Mouse (Mus musculus) forebrain, postnatal 0 days (tissue): ENCODE results near the gene Gfpt2. TPM values are rescaled to one million over a fixed set of nuclear protein-coding genes. Genes with fewer than 3 reads are reported as not detected.
"Not testable (repeated sequence)": the region's sequence is repeated elsewhere in the genome, so short reads cannot be mapped to it uniquely, and the experiment has no call there.

Source experiments
- ATAC-seq: fragments of 200-750 bp; cut with Nextera tagmentation; 2 replicates; pipeline ENCODE4 v1.8.0; 2017; ENCODE audit warnings: mild to moderate bottlenecking, moderate library complexity
- DNase-seq: peaks from one replicate; pipeline ENCODE4 v3.0.0-alpha.2; 2015
- H3K27ac ChIP-seq: fragments of 300-500 bp; sonication (generic); 2 replicates; pipeline ENCODE4 v1.5.1; 2014; ENCODE audit warnings: low read depth, mild to moderate bottlenecking, antibody characterized with exemption, low read length, moderate library complexity, mixed read lengths
- H3K27me3 ChIP-seq: fragments of 300-500 bp; sonication (generic); 2 replicates; pipeline ENCODE4 v1.6.1; 2014; ENCODE audit warnings: mild to moderate bottlenecking, low read length, mixed read lengths; ENCODE audit not compliant: insufficient read depth
- H3K36me3 ChIP-seq: fragments of 300-500 bp; sonication (generic); 2 replicates; pipeline ENCODE4 v1.6.1; 2014; ENCODE audit warnings: mild to moderate bottlenecking, moderate library complexity; ENCODE audit not compliant: insufficient read depth
- H3K4me1 ChIP-seq: fragments of 300-500 bp; sonication (generic); 2 replicates; pipeline ENCODE4 v1.6.1; 2014; ENCODE audit warnings: antibody characterized with exemption; ENCODE audit not compliant: insufficient read depth
- H3K4me2 ChIP-seq: fragments of 300-500 bp; sonication (generic); 2 replicates; pipeline ENCODE4 v1.6.1; 2014; ENCODE audit warnings: low read depth, mild to moderate bottlenecking, moderate library complexity
- H3K4me3 ChIP-seq: fragments of 300-500 bp; sonication (generic); 2 replicates; pipeline ENCODE4 v1.5.1; 2014; ENCODE audit warnings: low read depth, low read length, mixed read lengths
- H3K9ac ChIP-seq: fragments of 300-500 bp; sonication (generic); 2 replicates; pipeline ENCODE4 v1.6.1; 2014; ENCODE audit warnings: mild to moderate bottlenecking
- H3K9me3 ChIP-seq: fragments of 300-500 bp; sonication (generic); 2 replicates; pipeline ENCODE4 v1.6.1; 2016; ENCODE audit warnings: low read length
- CTCF ChIP-seq: sonication (generic); IDR thresholded peaks from 2 replicates; pipeline ENCODE4 v1.5.1; 2016; ENCODE audit warnings: antibody characterized with exemption, control low read depth, low read depth
- WGBS: fragments of 180-500 bp; shearing (Covaris S2); extraction: QIAGEN DNeasy Blood & Tissue Kit; methylation state at CpG from one replicate; pipeline ENCODE4 v1.1.7; 2014; 5-methylcytosine and 5-hydroxymethylcytosine counted together
- polyA plus RNA-seq: library from polyadenylated mRNA; unstranded; fragments of >200 nt; fragmentation: Nextera tagmentation; extraction: Ambion mirVana; gene quantifications from 2 replicates; pipeline ENCODE4 v1.2.1, GENCODE M21; 2015
- total RNA-seq: library from RNA; depleted of rRNA; stranded (reverse); fragments of >200 nt; gene quantifications from 2 replicates; pipeline ENCODE4 v1.2.3, GENCODE M21; 2014

The Gfpt2 gene
- total and polyA plus RNA-seq, 2 experiments from 2014 or later = 5.5 to 7.4 TPM

- 2% methylated on average over 44 of the region's 45 CpGs for WGBS
- H3K27ac ChIP-seq = peak overlapping the region; percentile 35; the same call in 1 of the 2 replicates
- H3K9ac ChIP-seq = peak overlapping the region; percentile 73
- H3K9me3 ChIP-seq = no peaks in the 10 kb centered on the region
- no peaks in the 10 kb centered on the region for H3K36me3 ChIP-seq
- H3K4me1 ChIP-seq = 0 out of 2 replicates have a peak, but pooled peaks cover 8% of the 10 kb centered on the region
- H3K4me3 ChIP-seq = peak overlapping the region; percentile 64
- ATAC-seq = peak; percentile 2; the same call in 1 of the 2 replicates
- peak overlapping the region; percentile 90 for H3K4me2 ChIP-seq
- no peak for TF ChIP-seq CTCF
- no peaks in the 10 kb centered on the region for H3K27me3 ChIP-seq
- DNase-seq = no peak
Observed at GRCm38 (mm10) chr11:49794342-49795144, 565 bp downstream of the Gfpt2 start.

GRCm38 (mm10) chr11:49798931-49799330 lies 5.0 kb downstream of the Gfpt2 start:
- DNase-seq (no peak), ATAC-seq (no peak)
- H3K27ac ChIP-seq = no peak overlapping the region
- TF ChIP-seq CTCF = no peak
- H3K9ac ChIP-seq = no peak overlapping the region
- H3K9me3 ChIP-seq = no peaks in the 10 kb centered on the region
- no peak overlapping the region for H3K4me2 ChIP-seq
- H3K27me3 ChIP-seq = no peaks in the 10 kb centered on the region
- WGBS = 90% methylated on average over 6 of the region's 6 CpGs
- H3K4me3 ChIP-seq = no peak overlapping the region
- no peaks in the 10 kb centered on the region for H3K36me3 ChIP-seq
- 0 out of 2 replicates have a peak, but pooled peaks cover 21% of the 10 kb centered on the region for H3K4me1 ChIP-seq

- ATAC-seq (no peak; the same call in 1 of the 2 replicates), DNase-seq (no peak)
- Histone ChIP-seq H3K4me2 (no peak overlapping the region), H3K4me1 (0 out of 2 replicates have a peak, but pooled peaks cover 16% of the 10 kb centered on the region), H3K9ac (no peak overlapping the region), H3K36me3 (peaks cover 5% of the 10 kb centered on the region; the same call in 1 of the 2 replicates), H3K4me3 (no peak overlapping the region), H3K9me3 (no peaks in the 10 kb centered on the region), H3K27ac (no peak overlapping the region), H3K27me3 (no peaks in the 10 kb centered on the region)
- TF ChIP-seq CTCF = no peak
- 49% methylated on average over 4 of the region's 4 CpGs for WGBS
Observed at GRCm38 (mm10) chr11:49801516-49801915, 7.5 kb downstream of the Gfpt2 start.

- Histone ChIP-seq H3K4me2 (no peak overlapping the region), H3K36me3 (peaks cover 8% of the 10 kb centered on the region), H3K9me3 (no peaks in the 10 kb centered on the region), H3K9ac (no peak overlapping the region), H3K27me3 (no peaks in the 10 kb centered on the region), H3K27ac (no peak overlapping the region), H3K4me3 (no peak overlapping the region), H3K4me1 (0 out of 2 replicates have a peak, but pooled peaks cover 16% of the 10 kb centered on the region)
- no peak for DNase-seq
- TF ChIP-seq CTCF = no peak
- ATAC-seq = no peak
- WGBS = 97% methylated on average over 4 of the region's 4 CpGs
Observed at GRCm38 (mm10) chr11:49803801-49804200, 9.8 kb downstream of the Gfpt2 start.

- peaks cover 17% of the 10 kb centered on the region for H3K36me3 ChIP-seq
- WGBS = 28% methylated on average over 3 of the region's 3 CpGs
- H3K9ac ChIP-seq = no peak overlapping the region
- no peak for TF ChIP-seq CTCF
- no peak overlapping the region for H3K4me3 ChIP-seq
- no peak overlapping the region for H3K4me2 ChIP-seq
- 0 out of 2 replicates have a peak, but pooled peaks cover 5% of the 10 kb centered on the region for H3K4me1 ChIP-seq
- no peak for DNase-seq
- H3K27ac ChIP-seq = no peak overlapping the region
- no peaks in the 10 kb centered on the region for H3K27me3 ChIP-seq
- ATAC-seq = no peak
- no peaks in the 10 kb centered on the region for H3K9me3 ChIP-seq
Observed at GRCm38 (mm10) chr11:49806218-49806617, 12.2 kb downstream of the Gfpt2 start.

- no peak for DNase-seq
- H3K4me2 ChIP-seq = no peak overlapping the region
- ATAC-seq = no peak
- peaks cover 24% of the 10 kb centered on the region for H3K36me3 ChIP-seq
- H3K4me1 ChIP-seq = no peaks in the 10 kb centered on the region
- no peak overlapping the region for H3K27ac ChIP-seq
- TF ChIP-seq CTCF = no peak
- WGBS = 95% methylated on average over 9 of the region's 9 CpGs
- no peak overlapping the region for H3K4me3 ChIP-seq
- no peak overlapping the region for H3K9ac ChIP-seq
- no peaks in the 10 kb centered on the region for H3K27me3 ChIP-seq
- H3K9me3 ChIP-seq = no peaks in the 10 kb centered on the region
Observed at GRCm38 (mm10) chr11:49808946-49809345, 15.0 kb downstream of the Gfpt2 start.

GRCm38 (mm10) chr11:49810696-49811095 lies 16.7 kb downstream of the Gfpt2 start:
- H3K9me3 ChIP-seq, DNase-seq, H3K4me2 ChIP-seq, H3K4me1 ChIP-seq, H3K4me3 ChIP-seq, H3K9ac ChIP-seq, H3K27ac ChIP-seq, ATAC-seq, H3K27me3 ChIP-seq: not testable (repeated sequence)
- WGBS = 83% methylated on average over 7 of the region's 7 CpGs
- H3K36me3 ChIP-seq = peaks cover 25% of the 10 kb centered on the region
